Mouse (Mus musculus): Measurements from ENCODE around the gene Ccdc84.

DNA sequence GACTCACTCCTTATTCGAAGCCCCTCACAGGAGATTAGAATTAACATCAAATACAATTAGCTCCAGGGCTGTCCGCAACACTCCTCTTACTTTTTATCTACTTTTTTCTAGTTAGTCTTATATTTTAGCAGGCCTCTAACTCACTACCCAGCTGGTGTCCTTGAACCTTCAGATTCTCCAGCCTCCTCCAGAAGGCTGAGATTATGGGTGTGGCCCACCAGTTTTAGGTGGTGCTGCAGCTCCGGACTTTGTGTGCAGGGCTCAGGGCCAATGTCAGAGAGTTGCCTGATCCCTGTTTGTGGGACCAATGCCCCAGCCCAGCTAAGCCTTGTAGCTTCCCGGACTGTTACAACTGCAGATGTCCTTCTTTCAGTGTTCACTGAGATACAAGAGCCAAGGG is 5.2 kb upstream of the Ccdc84 start:
- TF ChIP-seq GATA1 (IDR thresholded peaks at IDR 0.05; ENCODE audit: borderline replicate concordance, low read length) (no peak), FLI1 (IDR thresholded peaks at IDR 0.05; ENCODE audit: low read length) (no peak)
